Mouse (Mus musculus) lung, adult 2 months (tissue): ENCODE results near the gene Dxo. TPM values are rescaled to one million over a fixed set of nuclear protein-coding genes. Genes with fewer than 3 reads are reported as not detected.
"Not testable (repeated sequence)": the region's sequence is repeated elsewhere in the genome, so short reads cannot be mapped to it uniquely, and the experiment has no call there.

Experiments
- DNase-seq: peaks from one replicate; pipeline ENCODE4 v3.0.0; 2022
- H3K4me1 ChIP-seq: fragments of 200-500 bp; 2 replicates; pipeline ENCODE4 v1.6.1; 2011; ENCODE audit warnings: low read length; ENCODE audit not compliant: control insufficient read depth, insufficient read depth
- H3K4me3 ChIP-seq: fragments of 200-500 bp; replicated peaks from 2 replicates; pipeline ENCODE3; 2011; ENCODE audit warnings: low read depth, mild to moderate bottlenecking, control low read depth, low read length; ENCODE audit errors: extremely low read depth
- CTCF ChIP-seq: fragments of 200-500 bp; IDR thresholded peaks from 2 replicates; pipeline ENCODE4 v1.5.1; 2011; ENCODE audit warnings: mild to moderate bottlenecking, low read length, control low read depth; ENCODE audit not compliant: insufficient read depth
- POLR2A ChIP-seq: fragments of 200-500 bp; IDR thresholded peaks from 2 replicates; pipeline ENCODE4 v1.6.1; 2011; ENCODE audit warnings: low read depth, mild to moderate bottlenecking, control low read depth, low read length, borderline replicate concordance; ENCODE audit errors: extremely low read depth
- WGBS: fragments of 180-500 bp; shearing (Covaris S2); methylation state at CpG from one replicate; pipeline ENCODE4 v1.1.7; 2018; 5-methylcytosine and 5-hydroxymethylcytosine counted together
- polyA plus RNA-seq: library from polyadenylated mRNA; depleted of rRNA; stranded (reverse); fragments of >200 nt; gene quantifications from 2 replicates; pipeline ENCODE4 v1.2.3, GENCODE M21; 2012

Dxo gene
- polyA plus RNA-seq, 1 experiment, result 58.1 TPM

DNA sequence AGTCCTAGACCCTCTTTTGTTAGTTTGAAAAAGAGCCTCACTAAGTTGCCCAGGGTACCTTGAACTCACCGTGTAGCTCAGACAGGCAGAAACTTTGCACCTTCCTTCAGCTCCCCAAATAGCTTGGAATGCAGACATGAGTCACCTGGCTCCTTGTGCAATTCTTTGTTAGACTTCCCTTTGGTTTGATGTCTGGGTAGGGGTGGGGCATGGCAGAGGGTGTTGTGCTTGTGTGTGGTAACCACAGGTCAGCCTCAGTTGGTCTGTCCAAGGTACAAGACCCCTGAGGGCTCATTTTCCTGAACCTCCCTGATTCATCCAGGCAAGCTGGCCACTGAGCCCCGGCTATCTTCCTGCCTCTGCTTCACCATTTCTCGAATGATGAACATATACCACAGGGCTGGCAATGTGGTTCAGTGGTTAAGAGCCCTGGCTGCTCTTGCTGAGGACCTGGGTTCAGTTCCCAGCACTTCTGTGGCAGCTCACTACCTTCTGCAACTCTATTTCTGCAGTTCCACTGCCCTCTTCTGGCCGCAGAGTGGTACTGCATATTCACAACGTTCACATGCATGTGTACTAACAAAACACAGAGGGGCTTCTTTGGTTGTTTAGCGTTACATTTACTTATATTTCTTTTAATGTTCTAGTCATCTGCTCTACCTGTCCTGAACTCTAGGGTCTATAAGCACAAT, 31.8 kb upstream of the Dxo start:
- 74% methylated on average over 6 of the region's 6 CpGs for WGBS
- H3K4me3 ChIP-seq, result no peak overlapping the region
- no peak for TF ChIP-seq POLR2A
- no peak for TF ChIP-seq CTCF

DNA sequence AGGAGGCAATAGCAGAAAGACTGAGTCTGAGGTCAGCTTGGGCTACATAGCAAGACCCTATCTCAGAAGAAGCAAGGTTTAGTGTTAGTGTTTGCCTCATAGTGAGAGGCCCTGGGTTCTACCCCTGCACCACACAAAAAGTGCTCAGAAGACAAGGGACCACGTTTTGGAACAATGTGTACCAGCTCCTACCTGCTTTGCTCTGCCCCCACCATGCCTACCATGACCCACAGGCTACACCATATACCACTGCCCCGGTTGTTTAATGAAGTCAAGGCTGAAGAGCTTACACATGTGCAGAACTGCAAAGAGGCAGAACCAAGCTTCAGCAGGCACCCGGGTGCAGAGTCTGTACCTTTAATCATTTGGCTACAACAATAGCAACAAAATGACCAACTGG, 29.6 kb upstream of the Dxo start:
- H3K4me1 ChIP-seq, result no peaks in the 10 kb centered on the region
- 57% methylated on average over 3 of the region's 3 CpGs for WGBS
- DNase-seq, result no peak
- no peak overlapping the region for H3K4me3 ChIP-seq
- no peak for TF ChIP-seq CTCF
- TF ChIP-seq POLR2A, result no peak

More for the DNA sequence above, 31.8 kb upstream of the Dxo start:
- DNase-seq, result no peak
- no peaks in the 10 kb centered on the region for H3K4me1 ChIP-seq

DNA sequence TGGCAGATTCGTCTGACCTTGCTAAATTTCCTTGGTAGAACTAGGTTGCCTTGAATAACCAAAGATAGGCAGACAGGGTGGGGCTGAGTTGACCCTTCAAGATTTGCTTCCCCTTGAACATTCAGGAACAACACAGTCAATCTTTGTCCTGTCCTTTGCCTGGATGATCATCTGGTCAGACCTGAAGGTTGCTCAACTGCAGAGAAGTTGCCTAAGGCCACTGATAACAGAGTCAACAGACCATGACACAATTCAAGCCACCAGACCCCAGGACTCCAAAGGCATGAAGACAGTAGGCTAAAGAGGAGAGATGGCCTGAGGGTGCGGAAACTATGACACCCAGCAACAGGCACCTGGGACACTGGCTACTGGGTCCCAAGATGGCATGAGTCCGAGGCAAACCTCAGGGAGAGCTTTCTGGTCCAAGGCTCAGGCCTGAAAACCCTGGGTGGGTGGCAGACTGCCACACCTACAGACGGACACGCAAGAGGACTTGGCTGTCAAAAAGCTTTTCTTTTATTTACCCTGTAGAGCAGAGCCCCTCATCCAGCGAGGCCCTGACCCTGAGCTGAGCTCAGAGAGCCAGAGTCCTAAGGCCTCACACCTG, 28.1 kb upstream of the Dxo start:
- 75% methylated on average over 6 of the region's 6 CpGs for WGBS
- no peak for TF ChIP-seq CTCF
- TF ChIP-seq POLR2A, result no peak
- Histone ChIP-seq H3K4me1 (no peaks in the 10 kb centered on the region), H3K4me3 (no peak overlapping the region)
- no peak for DNase-seq

DNA sequence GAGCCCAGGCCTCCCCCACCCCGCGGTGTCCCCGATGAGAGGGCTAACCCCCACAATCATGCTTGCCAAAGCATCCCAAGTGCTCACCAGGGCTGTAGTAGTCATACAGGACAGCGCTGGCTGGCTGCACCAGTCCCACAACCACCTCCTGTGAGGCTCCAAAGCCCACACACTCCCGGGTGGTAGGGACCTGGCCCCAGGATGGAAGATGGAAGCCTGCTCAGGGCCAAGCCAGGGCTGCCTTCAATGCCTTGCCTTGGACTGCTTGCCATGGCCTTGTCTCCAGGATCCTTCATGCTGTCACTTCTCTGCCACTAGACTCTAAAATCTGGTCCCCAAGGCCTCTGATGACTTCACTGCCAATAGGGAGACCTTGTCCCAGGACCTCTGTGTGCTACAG, 26.4 kb upstream of the Dxo start:
- H3K4me3 ChIP-seq, DNase-seq, H3K4me1 ChIP-seq: not testable (repeated sequence)
- 90% methylated on average over 5 of the region's 5 CpGs for WGBS

- DNase-seq, H3K4me3 ChIP-seq, H3K4me1 ChIP-seq: not testable (repeated sequence)
- WGBS, result 79% methylated on average over 8 of the region's 8 CpGs
Observed at GRCm38 (mm10) chr17:34810811-34811210, 26.0 kb upstream of the Dxo start.

- TF ChIP-seq POLR2A (no peak), CTCF (no peak)
- Histone ChIP-seq H3K4me1 (no peaks in the 10 kb centered on the region), H3K4me3 (no peak overlapping the region)
- DNase-seq, result no peak
- 69% methylated on average over 15 of the region's 15 CpGs for WGBS
Observed at GRCm38 (mm10) chr17:34811275-34811674, 25.5 kb upstream of the Dxo start.

DNA sequence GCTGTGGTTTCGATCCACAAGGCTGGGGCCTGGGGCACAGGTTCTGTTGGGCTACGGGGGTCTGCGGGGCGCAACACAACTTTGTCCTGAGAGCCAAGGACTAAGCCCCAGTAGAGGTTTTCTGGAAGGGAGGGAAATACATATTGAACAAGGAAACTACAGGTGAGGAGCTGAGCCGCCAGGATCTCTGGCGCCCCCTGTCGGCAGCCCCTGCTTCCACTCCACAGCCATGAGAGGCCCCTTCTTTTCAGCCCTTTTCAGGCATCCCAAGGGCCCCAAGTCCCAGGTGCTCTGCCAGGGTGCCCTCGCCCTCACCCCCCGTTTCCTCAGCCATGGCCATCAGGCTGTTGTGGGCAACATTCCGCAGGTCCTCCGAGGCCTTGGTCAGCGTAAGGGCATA, 23.1 kb upstream of the Dxo start:
- 61% methylated on average over 12 of the region's 12 CpGs for WGBS
- not testable (repeated sequence) for H3K4me1 ChIP-seq, H3K4me3 ChIP-seq
- peak; percentile 37 for DNase-seq
- TF ChIP-seq CTCF, result peak; percentile 61

DNA sequence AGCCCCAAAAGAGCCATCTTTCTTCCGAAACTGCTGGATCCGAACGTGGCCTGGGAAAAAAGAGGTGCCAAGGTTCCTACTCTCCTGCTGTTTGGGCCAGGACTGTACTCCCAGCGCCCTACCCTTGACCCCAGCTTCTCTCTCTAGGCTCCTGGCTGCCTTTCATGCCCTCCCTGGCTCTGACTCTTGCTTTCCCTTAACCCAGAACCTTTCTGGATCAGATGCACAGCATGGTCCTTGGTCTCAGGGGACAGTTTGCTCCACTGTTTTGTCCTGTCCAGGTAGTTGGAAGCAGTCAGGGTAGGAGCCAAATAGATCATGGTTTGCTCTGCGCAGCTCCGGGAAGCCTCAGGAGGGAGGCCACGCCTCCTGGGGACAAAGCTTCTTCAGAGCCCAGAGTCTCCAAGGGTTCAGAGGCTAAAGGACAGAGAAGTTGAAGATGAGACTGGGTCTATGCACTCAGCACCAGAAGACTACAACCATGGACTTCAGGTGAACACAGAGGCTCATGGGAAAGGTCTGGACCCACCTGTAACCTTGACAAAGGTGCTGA, 21.9 kb upstream of the Dxo start:
- no peak overlapping the region for H3K4me3 ChIP-seq
- no peak for DNase-seq
- no peaks in the 10 kb centered on the region for H3K4me1 ChIP-seq
- no peak for TF ChIP-seq CTCF
- TF ChIP-seq POLR2A, result no peak
- 73% methylated on average over 7 of the region's 7 CpGs for WGBS

DNA sequence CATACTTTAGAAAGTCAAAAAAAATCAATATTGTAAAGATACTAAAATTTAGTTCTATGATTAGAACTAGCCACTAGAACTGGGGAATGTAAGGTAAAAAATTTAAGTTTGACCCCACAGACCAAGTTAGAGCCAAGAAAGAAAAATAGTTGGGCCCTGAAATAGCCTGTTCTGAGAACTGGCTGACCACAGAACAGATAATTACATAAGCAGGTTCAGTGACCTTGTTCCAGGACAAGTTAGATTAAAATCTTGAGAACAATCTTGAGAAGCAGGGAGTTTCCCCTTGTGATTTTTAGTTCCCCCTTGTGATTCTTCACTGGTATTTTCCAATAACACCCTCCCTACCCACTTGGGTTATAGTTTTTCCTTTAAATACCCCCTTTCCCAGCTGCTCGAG, 6.0 kb upstream of the Dxo start:
- H3K4me1 ChIP-seq, H3K4me3 ChIP-seq, DNase-seq: not testable (repeated sequence)
- WGBS, result 97% methylated on average over 1 of the region's 1 CpGs

GRCm38 (mm10) chr17:34836155-34836855, 514 bp upstream of the Dxo start:
- peak overlapping the region; percentile 83 for H3K4me3 ChIP-seq
- no peak for DNase-seq
- WGBS, result 4% methylated on average over 48 of the region's 48 CpGs

More at GRCm38 (mm10) chr17:34836155-34836855, 514 bp upstream of the Dxo start:
- peaks cover 11% of the 10 kb centered on the region for H3K4me1 ChIP-seq
- TF ChIP-seq POLR2A, result no peak
- TF ChIP-seq CTCF, result no peak
